ENCODE assay signal across 20 mouse cellular contexts in the genomic region with DNA sequence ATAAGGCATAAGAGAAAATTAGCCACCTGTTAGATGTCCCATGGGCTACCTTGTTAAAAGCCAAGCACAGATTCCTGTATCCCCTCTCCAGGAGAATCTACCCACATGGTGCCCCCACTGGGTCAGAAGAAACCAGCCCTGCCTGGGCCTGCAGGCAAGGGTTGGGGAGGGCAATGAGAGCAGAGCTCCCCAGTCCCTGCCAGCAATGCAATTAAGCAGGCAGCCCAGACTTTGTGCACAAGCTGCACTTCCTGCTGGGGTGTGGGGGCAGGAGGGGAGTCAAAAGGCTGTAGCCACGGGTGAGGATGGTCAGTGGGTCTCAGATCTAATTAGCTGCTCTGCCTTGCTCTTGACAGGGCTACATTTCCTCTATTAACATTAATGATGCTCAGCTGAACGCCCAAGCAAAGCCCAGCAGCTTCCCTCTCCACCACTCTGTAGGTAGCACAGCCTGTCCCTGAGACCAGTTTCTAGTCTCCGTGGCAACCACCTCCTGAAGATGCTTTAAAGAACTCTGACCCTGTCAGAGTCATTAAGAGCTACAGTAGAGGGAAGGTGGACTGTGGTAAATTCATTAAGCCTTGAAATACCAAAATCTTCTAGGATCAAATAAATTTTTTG. TPM values are rescaled to one million over a fixed set of nuclear protein-coding genes. Genes with fewer than 3 reads are reported as not detected.
DNase-seq lines count a peak whose midpoint lies in the region; ATAC-seq and TF ChIP-seq lines count a peak whose summit lies in the region.
"Had no signal": no experiment of that assay in that cellular context is flagged by ENCODE, and none has a peak within 500 bp of the region (broad histone marks: within the 10 kb centered on the region; RNA-seq: fewer than 3 reads in every experiment).

No protein-coding gene starts in this region.

- no peaks in the 10 kb centered on the region for H3K9me3 ChIP-seq in hindbrain, embryonic 13.5 days
- H3K9me3 ChIP-seq in hindbrain, embryonic 11.5 days (ENCODE audit: control insufficient read depth, low read length): no peaks in the 10 kb centered on the region
- no peaks in the 10 kb centered on the region for H3K9me3 ChIP-seq in hindbrain, postnatal 0 days (ENCODE audit: low read length)
- H3K9me3 ChIP-seq: G1E; heart, embryonic 13.5 days had no signal

- no peak overlapping the region for H3K4me2 ChIP-seq in hindbrain, embryonic 13.5 days
- H3K4me2 ChIP-seq in hindbrain, embryonic 11.5 days (replicated peaks; ENCODE audit: low read depth, low read length): no peak overlapping the region
- no peak overlapping the region for H3K4me2 ChIP-seq in hindbrain, postnatal 0 days (ENCODE audit: low read depth, low read length)
- H3K4me2 ChIP-seq: heart, embryonic 13.5 days had no signal

- no peak overlapping the region for H3K9ac ChIP-seq in hindbrain, embryonic 13.5 days
- H3K9ac ChIP-seq in hindbrain, embryonic 11.5 days (ENCODE audit: low read depth, low read length): no peak overlapping the region
- H3K9ac ChIP-seq in hindbrain, postnatal 0 days (replicated peaks; ENCODE audit: low read length): no peak overlapping the region
- H3K9ac ChIP-seq: heart, embryonic 13.5 days had no signal

- peak; percentile 46; the same call in 1 of the 2 replicates for ATAC-seq in hindbrain, embryonic 13.5 days (ENCODE audit: low FRiP score)
- no peak; the same call in 1 of the 2 replicates for ATAC-seq in hindbrain, embryonic 11.5 days (ENCODE audit: low FRiP score)
- ATAC-seq in hindbrain, postnatal 0 days: peak; percentile 46; the same call in 1 of the 2 replicates
- ATAC-seq: CD4-positive, CD25-positive, alpha-beta regulatory T cell, adult 4 months; intestine, postnatal 0 days had no signal

- TF ChIP-seq POLR2A in cerebellum, adult 2 months (IDR thresholded peaks at IDR 0.05; ENCODE audit: borderline replicate concordance, insufficient read depth, low read length): no peak

- H3K36me3 ChIP-seq in hindbrain, embryonic 13.5 days: peaks cover 34% of the 10 kb centered on the region
- no peaks in the 10 kb centered on the region for H3K36me3 ChIP-seq in hindbrain, embryonic 11.5 days (ENCODE audit: control insufficient read depth, insufficient read depth, low read length)
- H3K36me3 ChIP-seq in hindbrain, postnatal 0 days (ENCODE audit: insufficient read depth, low read length): peaks cover 13% of the 10 kb centered on the region; the same call in 1 of the 2 replicates

- no peaks in the 10 kb centered on the region for H3K27me3 ChIP-seq in cerebellum, adult 2 months (ENCODE audit: control insufficient read depth, insufficient read depth, low read length)
- peaks cover 14% of the 10 kb centered on the region for H3K27me3 ChIP-seq in hindbrain, embryonic 13.5 days
- H3K27me3 ChIP-seq in hindbrain, embryonic 11.5 days (ENCODE audit: control insufficient read depth, insufficient read depth, low read length): no peaks in the 10 kb centered on the region; the same call in none of the 2 replicates
- H3K27me3 ChIP-seq in hindbrain, postnatal 0 days (ENCODE audit: insufficient read depth, low read length): no peaks in the 10 kb centered on the region

- no peak overlapping the region for H3K27ac ChIP-seq in cerebellum, adult 2 months (ENCODE audit: insufficient read depth, low read length)
- no peak overlapping the region for H3K27ac ChIP-seq in hindbrain, embryonic 13.5 days
- H3K27ac ChIP-seq in hindbrain, embryonic 11.5 days (ENCODE audit: low read depth, low read length): no peak overlapping the region
- no peak overlapping the region for H3K27ac ChIP-seq in hindbrain, postnatal 0 days
- H3K27ac ChIP-seq: gastrocnemius, adult 2 months; heart, embryonic 13.5 days; kidney, postnatal 0 days had no signal

- H3K4me3 ChIP-seq in cerebellum, adult 2 months (replicated peaks; ENCODE audit: insufficient read depth, low read depth, low read length): no peak overlapping the region
- no peak overlapping the region for H3K4me3 ChIP-seq in hindbrain, embryonic 13.5 days
- H3K4me3 ChIP-seq in hindbrain, embryonic 11.5 days (ENCODE audit: low read depth, low read length): no peak overlapping the region
- H3K4me3 ChIP-seq in hindbrain, postnatal 0 days (ENCODE audit: low read length): no peak overlapping the region
- H3K4me3 ChIP-seq: gastrocnemius, adult 2 months; heart, embryonic 13.5 days had no signal

- 27% methylated on average over 3 of the region's 3 CpGs for WGBS in cerebellum, adult 2 months
- 42% methylated on average over 3 of the region's 3 CpGs for WGBS in hindbrain, embryonic 13.5 days
- 37% methylated on average over 3 of the region's 3 CpGs for WGBS in hindbrain, embryonic 11.5 days
- 38% methylated on average over 3 of the region's 3 CpGs for WGBS in hindbrain, postnatal 0 days

- DNase-seq in cerebellum, postnatal 10 days: peak; percentile 57 to 69
- DNase-seq in cerebellum, adult 2 months: no peak
- DNase-seq in hindbrain, embryonic 11.5 days (ENCODE audit: low spot score): no peak
- DNase-seq in MN1 (ENCODE audit: low spot score): peak; percentile 14
- DNase-seq in hindbrain, postnatal 0 days (ENCODE audit: low spot score): peak; percentile 21
- DNase-seq in right cerebral cortex, postnatal 14 days: no peak
- no peak for DNase-seq in testis, postnatal 14 days (ENCODE audit: low spot score)
- DNase-seq: gastrocnemius, adult 2 months; heart, postnatal 4 days; lung, postnatal 10 days had no signal

- H3K4me1 ChIP-seq in cerebellum, adult 2 months (ENCODE audit: control insufficient read depth, insufficient read depth, low read length): peaks cover 3% of the 10 kb centered on the region; the same call in 1 of the 2 replicates
- peaks cover 7% of the 10 kb centered on the region for H3K4me1 ChIP-seq in hindbrain, embryonic 13.5 days (replicated peaks)
- H3K4me1 ChIP-seq in hindbrain, embryonic 11.5 days (replicated peaks; ENCODE audit: control insufficient read depth, insufficient read depth, low read length): 0 out of 2 replicates have a peak, but pooled peaks cover 2% of the 10 kb centered on the region
- H3K4me1 ChIP-seq in hindbrain, postnatal 0 days (ENCODE audit: insufficient read depth, low read length): peaks cover 1% of the 10 kb centered on the region; the same call in 1 of the 2 replicates

- TF ChIP-seq CTCF in cerebellum, adult 2 months (IDR thresholded peaks at IDR 0.05; ENCODE audit: borderline replicate concordance, insufficient read depth, low read depth, low read length): no peak
- TF ChIP-seq CTCF in hindbrain, postnatal 0 days (IDR thresholded peaks at IDR 0.05; ENCODE audit: low read depth): no peak

RNA-seq across cellular contexts. Expression of gene Ngb, which starts 5.1 kb away (rescaled TPM):
- polyA plus RNA-seq in cerebellum, adult 2 months (2012; rRNA removed): 3.8 and 5.0 TPM in 2 replicates
- 0.94 and 1.2 TPM in 2 replicates for polyA plus RNA-seq in hindbrain, embryonic 13.5 days (2015; fragmentation: Nextera tagmentation; extraction: Ambion mirVana)
- 0.14 and 0.28 TPM in 2 replicates for polyA plus RNA-seq in hindbrain, embryonic 11.5 days (2014; fragmentation: Nextera tagmentation; extraction: Ambion mirVana)
- total RNA-seq in hindbrain, postnatal 0 days (2014; rRNA removed): 9.3 and 11.8 TPM in 2 replicates
- polyA plus RNA-seq in hindbrain, postnatal 0 days (2015; fragmentation: Nextera tagmentation; extraction: Ambion mirVana): 9.1 and 9.4 TPM in 2 replicates
- total RNA-seq: granulocyte monocyte progenitor cell, adult 5-6 weeks; heart, postnatal 4 days; megakaryocyte-erythroid progenitor cell, adult 5-6 weeks had no signal
- polyA plus RNA-seq: CD4-positive, CD25-positive, alpha-beta regulatory T cell, adult 4 months; embryonic facial prominence, embryonic 11.5 days; G1E; liver, embryonic 16.5 days had no signal

RNA-seq across cellular contexts. Expression of gene Gstz1, which starts 39.5 kb away (rescaled TPM):
- polyA plus RNA-seq in cerebellum, adult 2 months (2012; rRNA removed): 64.1 and 69.4 TPM in 2 replicates
- polyA plus RNA-seq in hindbrain, embryonic 13.5 days (2015; fragmentation: Nextera tagmentation; extraction: Ambion mirVana): 29.6 and 32.6 TPM in 2 replicates
- polyA plus RNA-seq in hindbrain, embryonic 11.5 days (2014; fragmentation: Nextera tagmentation; extraction: Ambion mirVana): 26.0 and 31.4 TPM in 2 replicates
- 56.3 and 61.1 TPM in 2 replicates for total RNA-seq in hindbrain, postnatal 0 days (2014; rRNA removed)
- polyA plus RNA-seq in hindbrain, postnatal 0 days (2015; fragmentation: Nextera tagmentation; extraction: Ambion mirVana): 45.6 and 45.8 TPM in 2 replicates

RNA-seq across cellular contexts. Expression of gene Pomt2, which starts 40.3 kb away (rescaled TPM):
- polyA plus RNA-seq in cerebellum, adult 2 months (2012; rRNA removed): 21.9 and 22.4 TPM in 2 replicates
- polyA plus RNA-seq in hindbrain, embryonic 13.5 days (2015; fragmentation: Nextera tagmentation; extraction: Ambion mirVana): 11.5 and 12.9 TPM in 2 replicates
- 14.8 and 17.0 TPM in 2 replicates for polyA plus RNA-seq in hindbrain, embryonic 11.5 days (2014; fragmentation: Nextera tagmentation; extraction: Ambion mirVana)
- total RNA-seq in hindbrain, postnatal 0 days (2014; rRNA removed): 31.0 and 40.7 TPM in 2 replicates
- polyA plus RNA-seq in hindbrain, postnatal 0 days (2015; fragmentation: Nextera tagmentation; extraction: Ambion mirVana): 12.0 and 12.4 TPM in 2 replicates

Comparison
In these comparisons a context has a peak if more than half of its experiments do, and no peak if none do; other contexts are left out.
1. DNase-seq: peak in cerebellum, postnatal 10 days (2 of 2), MN1 (single experiment) and hindbrain, postnatal 0 days (single experiment); none in cerebellum, adult 2 months (0 of 2), hindbrain, embryonic 11.5 days (single experiment), right cerebral cortex, postnatal 14 days (single experiment) and testis, postnatal 14 days (single experiment).